In the genomic region with DNA sequence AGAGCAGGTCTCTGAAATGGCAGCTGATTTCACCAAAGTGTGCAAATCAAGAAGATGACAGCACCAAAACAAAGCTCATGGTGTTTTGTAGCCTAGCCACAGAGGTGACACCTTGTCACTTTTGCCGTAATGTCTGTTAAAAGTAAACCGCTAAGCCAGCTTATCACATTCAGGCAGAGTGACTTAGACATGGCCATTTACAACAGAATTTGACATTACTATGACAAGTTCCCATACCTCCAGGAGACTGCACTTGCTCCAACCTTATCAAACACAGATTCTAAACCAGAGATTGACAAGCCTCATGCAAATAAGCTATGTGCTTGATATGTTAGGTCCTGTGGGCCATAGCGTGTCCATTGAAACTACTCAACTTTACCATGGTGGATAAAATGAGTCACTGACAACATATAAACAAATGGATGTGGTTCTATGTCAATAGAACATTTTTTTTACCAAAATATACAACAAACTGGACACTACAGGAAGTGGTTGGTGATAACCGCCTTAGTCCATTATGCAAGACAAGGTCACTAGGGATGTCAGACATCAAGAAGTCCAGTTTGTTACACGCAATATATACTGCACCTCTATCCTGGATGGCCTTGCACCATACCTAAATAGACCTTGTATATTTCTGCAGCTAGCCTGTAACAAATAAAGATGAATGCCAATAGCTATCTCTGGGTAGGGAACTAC, we compare ENCODE assay signal across 20 mouse cellular contexts. TPM values are rescaled to one million over a fixed set of nuclear protein-coding genes. Genes with fewer than 3 reads are reported as not detected.
DNase-seq lines count a peak whose midpoint lies in the region; ATAC-seq and TF ChIP-seq lines count a peak whose summit lies in the region.
"Had no signal": no experiment of that assay in that cellular context is flagged by ENCODE, and none has a peak within 500 bp of the region (broad histone marks: within the 10 kb centered on the region; RNA-seq: fewer than 3 reads in every experiment).

No protein-coding gene starts in this region.

- no peak for ATAC-seq in liver, postnatal 0 days
- ATAC-seq in liver, embryonic 12.5 days, result no peak
- ATAC-seq in granulocyte monocyte progenitor cell, adult 5-6 weeks (replicated peaks; ENCODE audit: poor library complexity, severe bottlenecking), result peak; percentile 69
- peak; percentile 29; the same call in 1 of the 2 replicates for ATAC-seq in monocyte, adult 5-6 weeks (replicated peaks; ENCODE audit: insufficient number of reproducible peaks, low FRiP score, low TSS enrichment, poor library complexity, severe bottlenecking)
- ATAC-seq in neural tube, embryonic 15.5 days (ENCODE audit: low FRiP score), result no peak
- ATAC-seq: CD4-positive, CD25-positive, alpha-beta regulatory T cell, adult 4 months; forebrain, embryonic 14.5 days had no signal

- H3K9ac ChIP-seq in liver, postnatal 0 days (replicated peaks), result no peak overlapping the region
- H3K9ac ChIP-seq in liver, embryonic 12.5 days, result no peak overlapping the region
- H3K9ac ChIP-seq in neural tube, embryonic 15.5 days (replicated peaks), result no peak overlapping the region
- H3K9ac ChIP-seq: embryonic facial prominence, embryonic 13.5 days; heart, embryonic 12.5 days; hindbrain, embryonic 14.5 days had no signal

- no peak overlapping the region for H3K4me2 ChIP-seq in liver, postnatal 0 days (ENCODE audit: low read depth, low read length)
- no peak overlapping the region for H3K4me2 ChIP-seq in liver, embryonic 12.5 days
- no peak overlapping the region for H3K4me2 ChIP-seq in neural tube, embryonic 15.5 days
- H3K4me2 ChIP-seq: embryonic facial prominence, embryonic 13.5 days; heart, embryonic 12.5 days; hindbrain, embryonic 14.5 days had no signal

- no peak overlapping the region for H3K4me3 ChIP-seq in liver, postnatal 0 days (ENCODE audit: low read depth, low read length)
- no peak overlapping the region for H3K4me3 ChIP-seq in liver, embryonic 12.5 days
- H3K4me3 ChIP-seq in neural tube, embryonic 15.5 days (replicated peaks), result no peak overlapping the region
- H3K4me3 ChIP-seq: embryonic facial prominence, embryonic 13.5 days; heart, adult 2 months; heart, embryonic 12.5 days; hindbrain, embryonic 10.5 days had no signal

- TF ChIP-seq EP300 in liver, postnatal 0 days (IDR thresholded peaks at IDR 0.05; ENCODE audit: low read depth), result 0 out of 2 replicates have a peak, but pooled peaks have one; percentile 57

- no peak overlapping the region for H3K27ac ChIP-seq in liver, postnatal 0 days (ENCODE audit: low read depth)
- H3K27ac ChIP-seq in liver, embryonic 12.5 days, result no peak overlapping the region
- no peak overlapping the region for H3K27ac ChIP-seq in neural tube, embryonic 15.5 days (replicated peaks)
- H3K27ac ChIP-seq: embryonic facial prominence, embryonic 13.5 days; heart, adult 2 months; hindbrain, embryonic 10.5 days; hindbrain, embryonic 14.5 days had no signal

- H3K9me3 ChIP-seq in liver, postnatal 0 days (ENCODE audit: low read length), result no peaks in the 10 kb centered on the region
- H3K9me3 ChIP-seq in liver, embryonic 12.5 days (replicated peaks), result no peaks in the 10 kb centered on the region
- H3K9me3 ChIP-seq in neural tube, embryonic 15.5 days (replicated peaks), result no peaks in the 10 kb centered on the region
- H3K9me3 ChIP-seq: embryonic facial prominence, embryonic 13.5 days; hindbrain, embryonic 10.5 days had no signal

- H3K4me1 ChIP-seq in liver, postnatal 0 days (ENCODE audit: insufficient read depth), result peaks cover 20% of the 10 kb centered on the region
- H3K4me1 ChIP-seq in liver, embryonic 12.5 days, result peaks cover 35% of the 10 kb centered on the region
- peaks cover 11% of the 10 kb centered on the region for H3K4me1 ChIP-seq in neural tube, embryonic 15.5 days

- H3K27me3 ChIP-seq in liver, postnatal 0 days (ENCODE audit: insufficient read depth, low read length), result no peaks in the 10 kb centered on the region
- no peaks in the 10 kb centered on the region for H3K27me3 ChIP-seq in liver, embryonic 12.5 days (replicated peaks)
- no peaks in the 10 kb centered on the region for H3K27me3 ChIP-seq in neural tube, embryonic 15.5 days (replicated peaks)
- H3K27me3 ChIP-seq: embryonic facial prominence, embryonic 13.5 days; heart, embryonic 12.5 days had no signal

- H3K36me3 ChIP-seq in liver, postnatal 0 days (replicated peaks; ENCODE audit: insufficient read depth, low read length), result no peaks in the 10 kb centered on the region
- no peaks in the 10 kb centered on the region for H3K36me3 ChIP-seq in liver, embryonic 12.5 days
- H3K36me3 ChIP-seq in neural tube, embryonic 15.5 days, result no peaks in the 10 kb centered on the region
- H3K36me3 ChIP-seq: embryonic facial prominence, embryonic 13.5 days; G1E; heart, embryonic 12.5 days; hindbrain, embryonic 10.5 days had no signal

- WGBS in liver, postnatal 0 days (ENCODE audit: insufficient replicate concordance), result 63% methylated on average over 5 of the region's 5 CpGs
- 34% methylated on average over 5 of the region's 5 CpGs for WGBS in liver, embryonic 12.5 days (ENCODE audit: insufficient replicate concordance)
- WGBS in neural tube, embryonic 15.5 days, result 98% methylated on average over 5 of the region's 5 CpGs

- DNase-seq in liver, postnatal 0 days, result no peak
- no peak for DNase-seq in spleen, postnatal 10 days (ENCODE audit: low spot score in 2 of 2)
- DNase-seq: adrenal gland, postnatal 14 days; B cell, adult 2 months; cerebellum, adult 11-12 months; cerebellum, adult 9-10 months; cerebellum, postnatal 25 days; gastrocnemius, postnatal 36 days; heart, adult 2 months had no signal

- TF ChIP-seq CTCF in liver, postnatal 0 days (IDR thresholded peaks at IDR 0.05; ENCODE audit: low read depth), result no peak

RNA-seq across cellular contexts. Expression of a gene that starts 4.3 kb away (rescaled TPM):
- polyA plus RNA-seq in liver, postnatal 0 days (2015; fragmentation: Nextera tagmentation; extraction: Ambion mirVana), result 3.0 and 4.6 TPM in 2 replicates
- polyA plus RNA-seq in liver, embryonic 12.5 days (2016; fragmentation: Nextera tagmentation; extraction: Ambion mirVana), result 3.3 and 4.5 TPM in 2 replicates
- total RNA-seq in granulocyte monocyte progenitor cell, adult 5-6 weeks (2014; fragmentation: Nextera tagmentation), result 41.5 and 46.1 TPM in 2 replicates
- total RNA-seq in granulocyte monocyte progenitor cell, adult 5-6 weeks (2017), result 56.4 and 84.0 TPM in 2 replicates
- total RNA-seq in monocyte, adult 5-6 weeks (2017), result 109 to 144 TPM (median 117 TPM) in 3 replicates
- polyA plus RNA-seq in neural tube, embryonic 15.5 days (2015; fragmentation: Nextera tagmentation; extraction: Ambion mirVana), result 10.3 and 12.9 TPM in 2 replicates

Comparison
In these comparisons a context has a peak if more than half of its experiments do, and no peak if none do; other contexts are left out.
1. ATAC-seq: peak in granulocyte monocyte progenitor cell, adult 5-6 weeks (single experiment) and monocyte, adult 5-6 weeks (single experiment); none in liver, postnatal 0 days (single experiment), liver, embryonic 12.5 days (single experiment) and neural tube, embryonic 15.5 days (single experiment).